ENCODE assay signal across 23 mouse cellular contexts in the genomic region with DNA sequence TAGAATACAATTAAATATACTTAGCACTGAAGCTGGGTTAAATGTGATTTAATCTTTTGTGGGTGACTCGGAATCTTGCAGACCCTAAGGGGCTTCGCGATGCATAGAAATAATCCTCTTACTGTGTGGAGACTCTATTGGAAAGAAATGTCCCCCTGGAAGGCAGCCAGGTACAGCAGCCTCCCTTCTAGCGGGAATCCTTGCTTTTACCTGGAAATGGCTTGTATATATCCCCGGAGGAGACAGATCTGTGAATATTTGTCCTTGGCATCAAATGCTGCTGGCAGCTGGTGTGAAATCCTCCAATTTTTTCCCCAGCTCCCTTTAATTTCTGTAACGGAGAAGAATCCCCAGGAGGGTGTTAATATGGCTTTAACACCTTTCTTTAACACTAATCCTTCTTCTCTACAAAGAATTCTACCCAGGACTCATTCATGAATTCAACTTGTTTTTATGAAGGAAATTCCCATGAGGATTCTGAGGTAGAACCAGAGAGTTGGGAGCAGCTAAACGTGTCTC.
A peak's percentile ranks its signal among the peaks of the same experiment; 100 is the strongest.
DNase-seq lines count a peak whose midpoint lies in the region; ATAC-seq and TF ChIP-seq lines count a peak whose summit lies in the region.
"Had no signal": no experiment of that assay in that cellular context is flagged by ENCODE, and none has a peak within 500 bp of the region (broad histone marks: within the 10 kb centered on the region; RNA-seq: fewer than 3 reads in every experiment).

No protein-coding gene starts in this region.

- no peaks in the 10 kb centered on the region for H3K9me3 ChIP-seq in forebrain, embryonic 13.5 days (replicated peaks)
- H3K9me3 ChIP-seq in forebrain, embryonic 12.5 days = no peaks in the 10 kb centered on the region
- no peaks in the 10 kb centered on the region for H3K9me3 ChIP-seq in hindbrain, embryonic 16.5 days (ENCODE audit: control insufficient read depth, low read length)
- H3K9me3 ChIP-seq in hindbrain, embryonic 10.5 days = no peaks in the 10 kb centered on the region
- no peaks in the 10 kb centered on the region for H3K9me3 ChIP-seq in midbrain, embryonic 16.5 days (replicated peaks; ENCODE audit: control insufficient read depth, low read length, poor library complexity, severe bottlenecking)
- no peaks in the 10 kb centered on the region for H3K9me3 ChIP-seq in intestine, postnatal 0 days (ENCODE audit: control insufficient read depth)
- H3K9me3 ChIP-seq: embryonic facial prominence, embryonic 13.5 days; intestine, embryonic 15.5 days; limb, embryonic 12.5 days; neural tube, embryonic 15.5 days had no signal

- H3K4me1 ChIP-seq in forebrain, embryonic 13.5 days = peaks cover 4% of the 10 kb centered on the region; the same call in 1 of the 2 replicates
- H3K4me1 ChIP-seq in forebrain, embryonic 12.5 days = peaks cover 6% of the 10 kb centered on the region
- peaks cover 5% of the 10 kb centered on the region; the same call in 1 of the 2 replicates for H3K4me1 ChIP-seq in hindbrain, embryonic 16.5 days (ENCODE audit: control insufficient read depth, insufficient read depth, low read depth, low read length)
- no peaks in the 10 kb centered on the region for H3K4me1 ChIP-seq in hindbrain, embryonic 10.5 days (replicated peaks)
- H3K4me1 ChIP-seq in midbrain, embryonic 16.5 days (ENCODE audit: control insufficient read depth, insufficient read depth, low read length) = peaks cover 6% of the 10 kb centered on the region
- no peaks in the 10 kb centered on the region for H3K4me1 ChIP-seq in intestine, postnatal 0 days (replicated peaks; ENCODE audit: control insufficient read depth, insufficient read depth, low read length)
- H3K4me1 ChIP-seq: intestine, embryonic 15.5 days had no signal

- H3K27ac ChIP-seq in forebrain, embryonic 13.5 days = 0 out of 2 replicates have a peak overlapping the region, but pooled peaks have one; percentile 27
- no peak overlapping the region for H3K27ac ChIP-seq in forebrain, embryonic 12.5 days
- no peak overlapping the region for H3K27ac ChIP-seq in hindbrain, embryonic 16.5 days (ENCODE audit: low read depth, low read length)
- no peak overlapping the region for H3K27ac ChIP-seq in hindbrain, embryonic 10.5 days
- H3K27ac ChIP-seq in midbrain, embryonic 16.5 days (ENCODE audit: low read length) = peak overlapping the region; percentile 53
- H3K27ac ChIP-seq in intestine, postnatal 0 days (ENCODE audit: low read depth, low read length) = no peak overlapping the region
- H3K27ac ChIP-seq: embryonic facial prominence, embryonic 13.5 days; intestine, embryonic 15.5 days; limb, embryonic 12.5 days; neural tube, embryonic 15.5 days had no signal

- no peak for DNase-seq in hindbrain, embryonic 10.5 days (ENCODE audit: low spot score)
- DNase-seq in brain, embryonic 14.5 days (ENCODE audit: low read depth) = peak; percentile 84
- DNase-seq: adrenal gland, adult 2 months; B cell, adult 2 months; cerebellum, adult 9-11 months; heart, postnatal 4 days; kidney, adult 9 months; kidney, postnatal 14 days; liver, postnatal 0 days; right cerebral cortex, adult 18-20 months; right cerebral cortex, postnatal 4 days; thymus, postnatal 14 days had no signal

- 27% methylated on average over 7 of the region's 7 CpGs for WGBS in forebrain, embryonic 13.5 days
- 42% methylated on average over 7 of the region's 7 CpGs for WGBS in forebrain, embryonic 12.5 days
- WGBS in hindbrain, embryonic 16.5 days = 39% methylated on average over 7 of the region's 7 CpGs
- WGBS in hindbrain, embryonic 10.5 days = 74% methylated on average over 7 of the region's 7 CpGs
- WGBS in midbrain, embryonic 16.5 days = 22% methylated on average over 7 of the region's 7 CpGs
- 49% methylated on average over 7 of the region's 7 CpGs for WGBS in intestine, postnatal 0 days

- no peak for TF ChIP-seq CTCF in brain, embryonic 14.5 days (IDR thresholded peaks at IDR 0.05; ENCODE audit: borderline replicate concordance, extremely low read depth, insufficient read depth, insufficient read length)
- TF ChIP-seq CTCF in intestine, postnatal 0 days (IDR thresholded peaks at IDR 0.05; ENCODE audit: low read depth) = no peak

- H3K4me3 ChIP-seq in forebrain, embryonic 13.5 days = no peak overlapping the region
- H3K4me3 ChIP-seq in forebrain, embryonic 12.5 days (replicated peaks) = no peak overlapping the region
- H3K4me3 ChIP-seq in hindbrain, embryonic 16.5 days (ENCODE audit: low read length) = no peak overlapping the region
- no peak overlapping the region for H3K4me3 ChIP-seq in hindbrain, embryonic 10.5 days
- H3K4me3 ChIP-seq in midbrain, embryonic 16.5 days (ENCODE audit: low read depth, low read length) = no peak overlapping the region
- no peak overlapping the region for H3K4me3 ChIP-seq in intestine, postnatal 0 days (ENCODE audit: low read depth, low read length)
- H3K4me3 ChIP-seq: embryonic facial prominence, embryonic 13.5 days; intestine, embryonic 15.5 days; limb, embryonic 12.5 days; neural tube, embryonic 15.5 days had no signal

- no peaks in the 10 kb centered on the region for H3K27me3 ChIP-seq in forebrain, embryonic 13.5 days
- no peaks in the 10 kb centered on the region for H3K27me3 ChIP-seq in forebrain, embryonic 12.5 days
- no peaks in the 10 kb centered on the region for H3K27me3 ChIP-seq in hindbrain, embryonic 16.5 days (replicated peaks; ENCODE audit: control insufficient read depth, insufficient read depth, low read length)
- no peaks in the 10 kb centered on the region for H3K27me3 ChIP-seq in hindbrain, embryonic 10.5 days (ENCODE audit: insufficient read depth, poor library complexity, severe bottlenecking)
- no peaks in the 10 kb centered on the region for H3K27me3 ChIP-seq in midbrain, embryonic 16.5 days (ENCODE audit: control insufficient read depth, insufficient read depth, low read depth, low read length)
- H3K27me3 ChIP-seq in intestine, postnatal 0 days (replicated peaks; ENCODE audit: control insufficient read depth, insufficient read depth, low read length) = no peaks in the 10 kb centered on the region
- H3K27me3 ChIP-seq: embryonic facial prominence, embryonic 13.5 days; intestine, embryonic 15.5 days; neural tube, embryonic 15.5 days had no signal

- H3K36me3 ChIP-seq in forebrain, embryonic 13.5 days (ENCODE audit: poor library complexity, severe bottlenecking) = no peaks in the 10 kb centered on the region
- H3K36me3 ChIP-seq in forebrain, embryonic 12.5 days (replicated peaks) = no peaks in the 10 kb centered on the region
- no peaks in the 10 kb centered on the region for H3K36me3 ChIP-seq in hindbrain, embryonic 16.5 days (ENCODE audit: control insufficient read depth, insufficient read depth, low read length)
- H3K36me3 ChIP-seq in hindbrain, embryonic 10.5 days = no peaks in the 10 kb centered on the region
- H3K36me3 ChIP-seq in midbrain, embryonic 16.5 days (ENCODE audit: control insufficient read depth, insufficient read depth, low read length) = no peaks in the 10 kb centered on the region
- no peaks in the 10 kb centered on the region for H3K36me3 ChIP-seq in intestine, postnatal 0 days (ENCODE audit: control insufficient read depth, insufficient read depth)
- H3K36me3 ChIP-seq: embryonic facial prominence, embryonic 13.5 days; intestine, embryonic 15.5 days; limb, embryonic 12.5 days; neural tube, embryonic 15.5 days had no signal

- no peak overlapping the region for H3K4me2 ChIP-seq in forebrain, embryonic 13.5 days
- H3K4me2 ChIP-seq in forebrain, embryonic 12.5 days = no peak overlapping the region
- H3K4me2 ChIP-seq in hindbrain, embryonic 16.5 days (ENCODE audit: low read length) = no peak overlapping the region
- H3K4me2 ChIP-seq in midbrain, embryonic 16.5 days (ENCODE audit: low read length) = peak overlapping the region; percentile 22; the same call in 1 of the 2 replicates
- H3K4me2 ChIP-seq in intestine, postnatal 0 days (replicated peaks; ENCODE audit: low read depth) = no peak overlapping the region
- H3K4me2 ChIP-seq: embryonic facial prominence, embryonic 13.5 days; intestine, embryonic 15.5 days; limb, embryonic 12.5 days; liver, embryonic 11.5 days; neural tube, embryonic 15.5 days had no signal

- no peak overlapping the region for H3K9ac ChIP-seq in forebrain, embryonic 13.5 days
- no peak overlapping the region for H3K9ac ChIP-seq in forebrain, embryonic 12.5 days
- H3K9ac ChIP-seq in hindbrain, embryonic 16.5 days (ENCODE audit: low read depth, low read length) = no peak overlapping the region
- no peak overlapping the region for H3K9ac ChIP-seq in midbrain, embryonic 16.5 days (ENCODE audit: low read depth, low read length)
- no peak overlapping the region for H3K9ac ChIP-seq in intestine, postnatal 0 days (ENCODE audit: low read depth, low read length)
- H3K9ac ChIP-seq: embryonic facial prominence, embryonic 13.5 days; intestine, embryonic 15.5 days; limb, embryonic 12.5 days; liver, postnatal 0 days; neural tube, embryonic 15.5 days had no signal

- no peak for TF ChIP-seq POLR2A in brain, embryonic 14.5 days (IDR thresholded peaks at IDR 0.05; ENCODE audit: borderline replicate concordance, extremely low read depth, insufficient read depth, insufficient read length, poor library complexity, severe bottlenecking)

- no peak for ATAC-seq in forebrain, embryonic 13.5 days
- no peak for ATAC-seq in forebrain, embryonic 12.5 days (ENCODE audit: low FRiP score)
- 0 out of 2 replicates have a peak, but pooled peaks have one; percentile 27 for ATAC-seq in hindbrain, embryonic 16.5 days
- ATAC-seq in midbrain, embryonic 16.5 days = peak; percentile 42; the same call in 1 of the 2 replicates
- ATAC-seq in intestine, postnatal 0 days = no peak
- ATAC-seq: intestine, embryonic 15.5 days; liver, postnatal 0 days; lung, postnatal 0 days had no signal

Comparison
In these comparisons a context has a peak if more than half of its experiments do, and no peak if none do; other contexts are left out.
1. H3K27ac ChIP-seq: peak in forebrain, embryonic 13.5 days (single experiment) and midbrain, embryonic 16.5 days (single experiment); none in forebrain, embryonic 12.5 days (single experiment), hindbrain, embryonic 16.5 days (single experiment), hindbrain, embryonic 10.5 days (single experiment) and intestine, postnatal 0 days (single experiment).
2. ATAC-seq: peak in hindbrain, embryonic 16.5 days (single experiment) and midbrain, embryonic 16.5 days (single experiment); none in forebrain, embryonic 13.5 days (single experiment), forebrain, embryonic 12.5 days (single experiment) and intestine, postnatal 0 days (single experiment).